Mouse (Mus musculus): ENCODE data around the gene Spop.
"Not testable (repeated sequence)": the region's sequence is repeated elsewhere in the genome, so short reads cannot be mapped to it uniquely, and the experiment has no call there.

The Spop gene

GRCm38 (mm10) chr11:95497921-95498320, 84.0 kb downstream of the Spop start:
- DNase-seq (ENCODE audit: low spot score): no peak

GRCm38 (mm10) chr11:95500412-95500811, 86.5 kb downstream of the Spop start:
- DNase-seq (ENCODE audit: low spot score): no peak

- no peak for DNase-seq (ENCODE audit: low spot score)
These were observed 87.0 kb downstream of the Spop start for GRCm38 (mm10) chr11:95500836-95501235.

- not testable (repeated sequence) for DNase-seq (ENCODE audit: low spot score)
These were observed 87.9 kb downstream of the Spop start for GRCm38 (mm10) chr11:95501826-95502225.

GRCm38 (mm10) chr11:95503581-95504180, 89.8 kb downstream of the Spop start:
- peak; percentile 16 for DNase-seq (ENCODE audit: low spot score)

DNA sequence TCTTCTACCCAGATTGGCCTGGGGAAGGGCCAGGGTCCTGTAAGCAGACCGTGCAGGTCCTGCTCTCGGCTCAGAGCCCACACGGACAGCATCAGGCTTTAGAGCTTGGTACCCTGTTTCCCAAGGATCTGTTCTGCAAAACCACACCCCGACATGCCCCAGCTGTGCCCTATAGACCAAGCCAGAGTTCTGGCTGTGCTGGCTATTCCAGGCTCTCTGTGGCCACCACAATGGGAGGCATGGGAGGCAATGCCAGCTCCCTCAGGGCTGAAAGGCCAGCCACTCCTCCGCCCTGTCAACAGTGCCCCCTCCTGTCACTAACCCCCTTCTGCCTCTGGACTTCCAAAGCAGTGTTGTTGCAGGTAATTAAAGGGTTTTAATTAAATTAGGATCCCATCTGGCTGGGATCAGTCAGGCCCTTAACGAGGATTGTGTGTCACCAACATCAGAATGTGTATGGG, 90.4 kb downstream of the Spop start:
- peak; percentile 28 for DNase-seq (ENCODE audit: low spot score)

- DNase-seq (ENCODE audit: low spot score): peak; percentile 34
These were observed 93.3 kb downstream of the Spop start for GRCm38 (mm10) chr11:95507041-95507716.

DNA sequence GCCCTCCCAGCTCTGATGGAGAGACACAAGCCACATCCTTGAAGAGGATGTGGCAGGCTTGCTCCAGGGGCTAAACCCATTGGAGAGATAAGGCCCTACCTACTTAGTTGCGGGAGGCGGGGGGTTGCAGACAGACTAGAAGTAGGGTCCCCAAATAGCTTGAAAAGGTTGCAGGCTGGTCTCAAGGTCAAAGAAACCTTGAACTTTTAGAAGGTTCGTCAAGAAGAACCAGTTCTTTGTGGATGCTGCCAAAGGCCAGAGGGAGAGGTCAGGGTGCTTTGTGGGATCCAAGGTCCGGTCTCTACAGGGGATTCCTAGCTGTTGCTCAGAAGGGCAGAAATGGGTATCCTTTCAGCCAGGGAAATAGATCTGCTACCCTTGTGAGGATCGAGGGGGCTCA, 93.9 kb downstream of the Spop start:
- DNase-seq (ENCODE audit: low spot score): no peak

DNA sequence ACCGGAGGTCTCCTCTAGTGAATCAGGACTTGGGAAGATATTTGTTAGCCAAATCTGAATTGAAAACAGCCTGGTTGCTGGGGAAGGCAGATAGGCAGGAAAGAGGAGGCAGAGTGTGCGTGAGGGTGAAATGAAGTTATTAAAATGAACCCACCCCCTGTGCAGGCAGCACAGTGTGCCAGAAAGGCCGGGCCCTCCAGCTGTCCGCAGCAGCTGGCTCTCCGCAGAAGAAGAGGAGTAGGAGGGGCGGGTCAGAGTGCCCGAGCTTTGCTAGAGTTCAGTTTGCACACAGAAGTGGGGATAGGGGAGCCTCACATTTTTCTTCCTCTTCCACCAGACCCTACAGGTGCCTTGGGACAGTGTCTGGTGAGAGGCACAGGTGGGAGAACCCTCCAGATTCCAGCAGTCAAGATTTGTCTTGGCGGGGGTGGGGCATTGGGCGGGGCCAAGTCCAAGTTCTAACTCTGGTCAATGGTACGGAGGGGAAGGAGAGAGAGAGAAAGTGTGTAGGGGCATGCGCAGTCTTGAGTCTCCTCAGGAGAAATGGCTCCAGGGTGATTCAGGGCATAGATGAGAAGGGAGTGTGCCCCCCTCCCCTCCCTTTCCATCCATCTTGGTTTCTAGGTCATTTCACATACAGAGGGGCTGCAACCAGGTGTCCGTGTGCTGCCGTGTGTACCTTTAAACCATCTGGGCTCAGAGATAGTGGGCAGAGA, 94.5 kb downstream of the Spop start:
- no peak for DNase-seq (ENCODE audit: low spot score)

- DNase-seq (ENCODE audit: low spot score): no peak
These were observed 95.3 kb downstream of the Spop start for GRCm38 (mm10) chr11:95509126-95509717.

DNA sequence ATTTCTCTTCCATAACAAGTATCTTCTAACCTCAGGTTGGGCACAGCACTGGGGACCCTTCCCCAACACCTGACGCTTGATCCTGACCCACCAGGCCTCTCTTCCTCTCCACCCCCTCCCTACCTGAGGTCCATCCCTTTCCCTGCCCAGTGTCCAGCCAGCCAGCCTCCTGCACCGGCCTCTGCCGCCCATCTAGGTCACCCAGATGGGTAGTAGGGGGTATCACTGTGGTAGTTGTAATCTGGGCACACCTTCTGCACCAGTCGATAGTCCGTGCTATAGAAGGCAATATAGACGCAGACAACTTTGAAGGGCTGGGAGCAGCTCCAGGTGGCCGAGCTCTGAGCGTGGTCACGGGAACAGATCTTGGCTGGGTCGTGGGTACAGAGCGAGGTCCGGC, 96.8 kb downstream of the Spop start:
- no peak for DNase-seq (ENCODE audit: low spot score)

- no peak for DNase-seq (ENCODE audit: low spot score)
These were observed 98.0 kb downstream of the Spop start for GRCm38 (mm10) chr11:95511919-95512318.

DNA sequence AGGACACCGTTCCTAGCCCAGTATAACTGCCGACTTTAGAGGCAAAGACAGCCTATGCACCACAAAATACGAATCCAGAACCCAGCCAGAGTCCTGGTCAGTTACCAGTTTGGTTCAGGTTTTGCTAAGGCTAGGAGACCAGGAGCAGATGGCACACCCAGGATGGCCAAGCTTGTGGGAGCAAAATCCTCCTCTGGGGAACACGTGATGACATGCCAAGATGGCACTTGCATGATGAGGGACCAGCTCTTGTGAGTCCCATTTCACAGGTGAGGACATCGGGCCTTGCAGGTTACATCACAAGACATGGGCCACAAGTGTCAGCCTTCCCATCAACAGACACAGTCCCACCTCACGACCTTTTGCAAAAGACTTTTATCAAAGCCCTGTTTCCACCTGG, 98.5 kb downstream of the Spop start:
- no peak for DNase-seq (ENCODE audit: low spot score)

DNA sequence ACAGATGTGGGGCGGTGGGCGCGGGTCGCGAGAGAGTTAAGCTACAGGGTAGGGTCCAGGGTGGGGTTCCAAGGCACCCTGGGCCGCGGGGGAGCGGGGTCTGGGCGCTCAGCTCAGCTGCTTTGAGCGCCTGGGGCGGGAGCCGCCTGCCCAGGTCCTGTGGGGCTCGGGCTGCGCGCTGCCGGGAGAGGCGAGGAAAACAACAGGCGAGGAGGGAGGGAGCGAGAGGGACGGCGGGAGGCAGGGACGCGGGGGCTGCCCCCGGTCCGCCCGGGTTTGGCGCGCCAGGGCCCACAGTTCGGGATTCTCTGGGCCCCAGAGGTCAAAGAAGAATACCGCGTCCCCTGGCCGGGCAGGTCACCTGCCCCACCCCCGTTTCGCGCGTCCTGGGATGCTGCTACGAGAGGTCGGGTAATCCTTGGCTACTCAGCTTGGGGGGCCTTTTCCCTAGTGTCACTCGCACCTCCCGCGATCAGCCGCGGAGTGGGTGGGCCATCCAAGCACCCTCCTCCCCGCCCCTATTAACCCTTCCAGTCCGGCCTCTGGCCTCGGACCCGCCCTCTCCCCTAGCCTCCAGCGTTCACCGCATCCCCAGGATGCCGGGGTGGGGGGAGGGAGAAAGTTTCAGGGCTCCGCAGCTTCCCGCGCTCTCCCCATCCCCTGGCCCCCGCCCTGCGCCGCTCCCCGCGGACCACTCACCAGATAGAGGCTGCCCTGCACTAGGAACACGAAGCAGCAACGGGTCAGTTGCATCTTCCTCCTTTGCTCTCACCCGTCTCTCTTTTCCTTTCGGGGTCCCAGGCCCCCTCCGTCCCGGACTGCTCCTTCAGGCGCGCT, 99.8 kb downstream of the Spop start:
- DNase-seq (ENCODE audit: low spot score): no peak

- DNase-seq (ENCODE audit: low spot score): peak; percentile 71
These were observed 100.5 kb downstream of the Spop start, which contains the start of gene Nxph3 for GRCm38 (mm10) chr11:95514298-95514861. TSS of gene Nxph3 (minus strand) at chr11:95514570.

DNA sequence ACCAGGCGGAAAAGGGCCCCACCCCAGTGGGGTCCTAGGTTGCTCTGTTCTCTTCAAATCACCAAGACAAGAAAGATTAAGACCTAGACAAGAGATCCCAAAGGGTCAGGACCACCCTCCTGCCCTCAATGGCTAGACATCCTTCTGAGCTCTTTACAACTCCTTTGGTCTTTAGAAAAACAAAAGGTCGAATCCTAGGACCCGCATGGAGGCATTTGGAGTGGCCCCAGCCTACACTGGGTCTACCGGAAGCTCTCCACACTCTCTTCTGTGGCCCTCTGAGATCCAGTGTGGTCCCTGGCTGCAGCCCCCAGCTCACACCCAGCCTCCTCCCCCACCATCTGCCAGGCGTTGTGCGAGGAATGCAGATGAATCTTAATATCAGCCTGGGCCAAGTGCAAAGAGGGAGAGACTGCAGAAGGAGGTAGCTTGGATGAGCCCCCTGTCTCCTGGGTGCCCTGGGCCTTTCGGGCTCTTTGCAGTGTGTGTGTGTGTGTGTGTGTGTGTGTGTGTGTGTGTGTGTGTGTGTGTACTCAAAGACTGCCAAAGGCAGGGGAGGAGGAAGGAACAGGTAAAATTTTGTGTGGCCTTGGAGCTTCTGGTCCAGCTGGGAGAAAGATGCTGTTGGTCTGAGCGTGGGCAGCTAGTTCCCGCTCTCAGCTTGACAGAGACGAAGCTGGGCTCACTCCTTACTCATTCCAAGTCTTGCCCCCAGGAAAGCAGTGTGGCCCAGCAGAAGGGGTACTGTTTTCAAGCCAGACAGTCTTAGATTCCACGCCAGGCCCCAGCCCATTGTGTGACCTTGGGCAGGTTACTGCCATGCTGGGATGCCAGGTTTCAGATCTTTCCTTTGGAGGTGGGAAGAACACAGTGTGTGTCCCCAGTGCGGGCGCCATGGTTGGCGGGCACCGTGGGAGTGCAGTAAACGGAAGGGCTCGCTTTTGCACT, 101.8 kb downstream of the Spop start:
- no peak for DNase-seq (ENCODE audit: low spot score)

DNA sequence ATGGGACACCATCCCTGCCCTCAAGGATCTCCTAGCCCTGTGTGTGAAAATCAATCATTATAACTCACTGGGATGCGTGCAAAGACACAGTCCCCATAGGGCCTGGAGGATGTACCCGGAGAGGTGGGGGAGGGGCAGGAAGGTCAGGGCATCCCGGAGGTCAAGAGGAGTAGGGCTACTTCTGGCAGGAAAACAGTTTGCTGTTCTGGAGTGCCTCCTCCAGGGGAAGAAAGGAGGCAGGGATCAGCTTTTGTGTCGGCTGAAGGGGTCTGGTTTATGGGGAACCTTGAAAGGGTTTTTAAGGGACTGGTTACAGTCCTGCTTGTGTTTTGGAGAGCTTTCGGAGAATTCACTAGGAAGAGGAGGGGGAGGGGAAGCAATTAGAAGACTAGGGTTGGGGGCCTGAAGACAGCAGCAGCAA, 102.6 kb downstream of the Spop start:
- no peak for DNase-seq (ENCODE audit: low spot score)

GRCm38 (mm10) chr11:95517162-95517561, 103.3 kb downstream of the Spop start:
- no peak for DNase-seq (ENCODE audit: low spot score)

DNA sequence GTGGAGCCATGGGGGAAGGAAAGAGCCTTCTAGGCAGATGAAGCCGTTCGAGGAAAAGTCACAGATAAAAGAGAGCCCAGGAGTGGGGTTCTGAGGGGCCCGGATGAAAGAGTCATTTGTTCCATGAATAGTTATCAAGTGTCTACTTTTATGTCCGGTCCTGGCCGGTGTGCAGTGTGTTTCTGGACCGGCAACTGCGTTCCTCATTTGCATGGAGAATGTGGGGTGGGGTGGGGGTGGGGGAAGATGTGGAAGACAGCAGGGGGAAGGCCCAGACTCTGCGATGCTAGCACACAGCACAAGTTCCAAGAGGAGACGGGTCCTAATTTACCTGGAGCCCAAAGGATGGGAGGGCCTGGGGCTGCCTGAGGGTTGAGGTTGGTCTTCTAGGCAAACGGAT, 105.4 kb downstream of the Spop start:
- DNase-seq (ENCODE audit: low spot score): no peak

GRCm38 (mm10) chr11:95519996-95520395, 106.1 kb downstream of the Spop start:
- DNase-seq (ENCODE audit: low spot score): no peak
